Mouse (Mus musculus) heart, postnatal 0 days (tissue): ENCODE results near the gene Fryl. TPM values are rescaled to one million over a fixed set of nuclear protein-coding genes. Genes with fewer than 3 reads are reported as not detected.

ENCODE experiments used
- ATAC-seq: fragments of 200-750 bp; cut with Nextera tagmentation; 2 replicates; pipeline ENCODE4 v1.8.0; 2017; ENCODE audit warnings: low read depth, moderate number of reproducible peaks, moderate library complexity; ENCODE audit not compliant: insufficient read depth
- DNase-seq: peaks from one replicate; pipeline ENCODE4 v3.0.0-alpha.2; 2016; ENCODE audit warnings: low spot score
- H3K27ac ChIP-seq: fragments of 300-500 bp; sonication (generic); 2 replicates; pipeline ENCODE4 v1.5.1; 2014; ENCODE audit warnings: low read depth, mild to moderate bottlenecking
- H3K27me3 ChIP-seq: fragments of 300-500 bp; sonication (generic); 2 replicates; pipeline ENCODE4 v1.6.1; 2014; ENCODE audit warnings: low read length, mixed read lengths; ENCODE audit not compliant: control insufficient read depth, insufficient read depth
- H3K36me3 ChIP-seq: fragments of 300-500 bp; sonication (generic); replicated peaks from 2 replicates; pipeline ENCODE4 v1.6.1; 2014; ENCODE audit warnings: low read length, mixed read lengths; ENCODE audit not compliant: control insufficient read depth, insufficient read depth
- H3K4me1 ChIP-seq: fragments of 300-500 bp; sonication (generic); 2 replicates; pipeline ENCODE4 v1.6.1; 2014; ENCODE audit warnings: antibody characterized with exemption; ENCODE audit not compliant: control insufficient read depth, insufficient read depth
- H3K4me2 ChIP-seq: fragments of 300-500 bp; sonication (generic); 2 replicates; pipeline ENCODE4 v1.6.1; 2014; ENCODE audit warnings: low read depth, mild to moderate bottlenecking, low read length, moderate library complexity
- H3K4me3 ChIP-seq: fragments of 300-500 bp; sonication (generic); 2 replicates; pipeline ENCODE4 v1.5.1; 2014; ENCODE audit warnings: low read depth, low read length
- H3K9ac ChIP-seq: fragments of 300-500 bp; sonication (generic); replicated peaks from 2 replicates; pipeline ENCODE4 v1.6.1; 2014; ENCODE audit warnings: low read depth, low read length, mixed read lengths
- H3K9me3 ChIP-seq: fragments of 300-500 bp; sonication (generic); replicated peaks from 2 replicates; pipeline ENCODE4 v1.6.1; 2016; ENCODE audit warnings: low read length; ENCODE audit not compliant: control insufficient read depth
- CTCF ChIP-seq: IDR thresholded peaks from 2 replicates; pipeline ENCODE4 v1.5.1; 2016; ENCODE audit warnings: antibody characterized with exemption, control low read depth, low read depth
- EP300 ChIP-seq: IDR thresholded peaks from 2 replicates; pipeline ENCODE4 v1.6.1; 2016; ENCODE audit warnings: antibody characterized with exemption, low read depth
- WGBS: fragments of 180-500 bp; shearing (Covaris S2); extraction: QIAGEN DNeasy Blood & Tissue Kit; methylation state at CpG from one replicate; pipeline ENCODE4 v1.1.7; 2014; 5-methylcytosine and 5-hydroxymethylcytosine counted together
- polyA plus RNA-seq: library from polyadenylated mRNA; unstranded; fragments of >200 nt; fragmentation: Nextera tagmentation; extraction: Ambion mirVana; gene quantifications from 2 replicates; pipeline ENCODE4 v1.2.1, GENCODE M21; 2015
- total RNA-seq: library from RNA; depleted of rRNA; stranded (reverse); fragments of >200 nt; gene quantifications from 2 replicates; pipeline ENCODE4 v1.2.3, GENCODE M21; 2014; ENCODE audit warnings: low replicate concordance

Gene Fryl
- total and polyA plus RNA-seq, 2 experiments from 2014 or later, result 19.3 to 43.0 TPM

- Histone ChIP-seq H3K9me3 (no peaks in the 10 kb centered on the region), H3K4me2 (no peak overlapping the region), H3K4me3 (no peak overlapping the region), H3K27ac (no peak overlapping the region), H3K4me1 (no peaks in the 10 kb centered on the region), H3K36me3 (no peaks in the 10 kb centered on the region), H3K9ac (no peak overlapping the region), H3K27me3 (no peaks in the 10 kb centered on the region)
- no peak for TF ChIP-seq CTCF
- TF ChIP-seq EP300, result no peak
- WGBS, result 37% methylated on average over 1 of the region's 1 CpGs
- no peak for ATAC-seq
- DNase-seq, result no peak
Measured at GRCm38 (mm10) chr5:72992474-72992873, 263.9 kb downstream of the Fryl start.

- Histone ChIP-seq H3K4me1 (no peaks in the 10 kb centered on the region), H3K4me2 (no peak overlapping the region), H3K9me3 (no peaks in the 10 kb centered on the region), H3K27ac (no peak overlapping the region), H3K27me3 (no peaks in the 10 kb centered on the region), H3K36me3 (no peaks in the 10 kb centered on the region), H3K4me3 (no peak overlapping the region), H3K9ac (no peak overlapping the region)
- DNase-seq (no peak), ATAC-seq (no peak)
- TF ChIP-seq CTCF (no peak), EP300 (no peak)
- 67% methylated on average over 8 of the region's 8 CpGs for WGBS
Measured at GRCm38 (mm10) chr5:72989756-72990155, 266.7 kb downstream of the Fryl start.

- 80% methylated on average over 7 of the region's 7 CpGs for WGBS
- DNase-seq, result no peak
- Histone ChIP-seq H3K36me3 (no peaks in the 10 kb centered on the region), H3K4me3 (no peak overlapping the region), H3K27me3 (no peaks in the 10 kb centered on the region), H3K27ac (no peak overlapping the region), H3K4me2 (no peak overlapping the region), H3K4me1 (no peaks in the 10 kb centered on the region), H3K9ac (no peak overlapping the region), H3K9me3 (no peaks in the 10 kb centered on the region)
- TF ChIP-seq CTCF (no peak), EP300 (no peak)
- ATAC-seq, result no peak
Measured at GRCm38 (mm10) chr5:72987786-72988185, 268.6 kb downstream of the Fryl start.

- H3K27ac ChIP-seq, result no peak overlapping the region
- H3K27me3 ChIP-seq, result no peaks in the 10 kb centered on the region
- H3K9me3 ChIP-seq, result no peaks in the 10 kb centered on the region
- DNase-seq, result peak; percentile 51
- no peak for ATAC-seq
- WGBS, result 6% methylated on average over 2 of the region's 2 CpGs
- H3K4me1 ChIP-seq, result no peaks in the 10 kb centered on the region
- no peak overlapping the region for H3K4me3 ChIP-seq
- no peak overlapping the region for H3K9ac ChIP-seq
- peaks cover 21% of the 10 kb centered on the region for H3K36me3 ChIP-seq
- H3K4me2 ChIP-seq, result no peak overlapping the region
- TF ChIP-seq CTCF (peak; percentile 85), EP300 (no peak)
Measured at GRCm38 (mm10) chr5:72984091-72984490, 272.3 kb downstream of the Fryl start.

- ATAC-seq (no peak), DNase-seq (no peak)
- H3K27ac ChIP-seq, result no peak overlapping the region
- peaks cover 74% of the 10 kb centered on the region for H3K36me3 ChIP-seq
- no peak overlapping the region for H3K4me3 ChIP-seq
- no peak overlapping the region for H3K9ac ChIP-seq
- no peaks in the 10 kb centered on the region for H3K27me3 ChIP-seq
- H3K4me2 ChIP-seq, result no peak overlapping the region
- H3K9me3 ChIP-seq, result no peaks in the 10 kb centered on the region
- 71% methylated on average over 4 of the region's 4 CpGs for WGBS
- TF ChIP-seq EP300 (no peak), CTCF (no peak)
- H3K4me1 ChIP-seq, result no peaks in the 10 kb centered on the region
Measured at GRCm38 (mm10) chr5:72976539-72976938, 279.9 kb downstream of the Fryl start.

- ATAC-seq, result no peak
- TF ChIP-seq CTCF (no peak), EP300 (no peak)
- 90% methylated on average over 6 of the region's 6 CpGs for WGBS
Measured at GRCm38 (mm10) chr5:72975996-72976395, 280.4 kb downstream of the Fryl start.

More at GRCm38 (mm10) chr5:72975996-72976395, 280.4 kb downstream of the Fryl start:
- peaks cover 73% of the 10 kb centered on the region for H3K36me3 ChIP-seq
- H3K4me2 ChIP-seq, result no peak overlapping the region
- no peaks in the 10 kb centered on the region for H3K4me1 ChIP-seq
- H3K27ac ChIP-seq, result no peak overlapping the region
- no peak overlapping the region for H3K4me3 ChIP-seq
- no peak for DNase-seq
- no peaks in the 10 kb centered on the region for H3K27me3 ChIP-seq
- no peak overlapping the region for H3K9ac ChIP-seq
- no peaks in the 10 kb centered on the region for H3K9me3 ChIP-seq
